Mouse (Mus musculus): ENCODE measurements around the gene Rnf157. TPM values are rescaled to one million over a fixed set of nuclear protein-coding genes. Genes with fewer than 3 reads are reported as not detected.
"Not testable (repeated sequence)": the region's sequence is repeated elsewhere in the genome, so short reads cannot be mapped to it uniquely, and the experiment has no call there.

Gene Rnf157
- polyA plus RNA-seq, 1 experiment from 2014 or later = 39.6 TPM

DNA sequence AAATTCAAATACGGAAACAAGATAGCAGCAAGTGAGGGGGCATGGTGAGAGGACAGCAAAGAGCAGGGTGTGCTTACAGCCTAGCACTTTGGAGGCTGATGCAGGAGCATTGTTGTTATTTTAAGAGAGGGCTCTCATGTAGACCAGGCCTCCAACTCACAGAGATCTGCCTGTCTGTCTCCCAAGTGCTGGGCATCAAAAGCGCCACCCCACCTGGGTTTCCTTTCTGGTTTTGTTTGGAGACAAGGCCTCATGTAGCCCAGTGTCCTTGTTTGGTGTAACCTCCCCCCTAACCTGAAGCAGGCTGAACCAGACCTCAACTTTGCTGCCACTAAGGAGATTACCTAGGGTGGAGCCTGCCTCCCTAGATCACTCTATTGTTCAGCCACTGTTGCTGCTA is 9.7 kb upstream of the Rnf157 start:
- WGBS = 94% methylated on average over 2 of the region's 2 CpGs
- Histone ChIP-seq H3K4me3 (no peak overlapping the region), H3K27ac (no peak overlapping the region), H3K36me3 (no peaks in the 10 kb centered on the region), H3K27me3 (no peaks in the 10 kb centered on the region), H3K9me3 (no peaks in the 10 kb centered on the region), H3K4me1 (replicated peaks) (no peaks in the 10 kb centered on the region), H3K9ac (no peak overlapping the region), H3K4me2 (no peak overlapping the region)
- no peak for ATAC-seq (ENCODE audit: low FRiP score)

DNA sequence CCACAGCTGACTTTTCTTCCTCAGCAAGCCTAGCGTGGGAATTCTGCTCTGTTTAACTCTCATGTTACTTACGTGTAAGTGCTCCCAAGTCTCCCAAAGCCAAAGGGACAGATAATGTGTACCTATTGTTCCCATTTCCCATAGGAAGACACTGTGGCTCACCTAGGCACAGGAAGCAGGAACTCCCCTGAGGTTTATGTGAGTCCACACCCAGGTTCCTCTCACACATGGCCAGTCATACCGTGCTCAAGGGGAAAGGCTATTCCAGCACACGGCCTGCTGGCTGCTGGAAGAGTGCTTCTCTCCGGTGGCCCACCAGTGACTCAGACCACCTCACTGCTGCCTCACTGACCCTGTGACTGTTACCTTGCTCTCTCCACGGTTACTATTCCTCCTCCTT is 8.3 kb upstream of the Rnf157 start:
- no peak for ATAC-seq (ENCODE audit: low FRiP score)

DNA sequence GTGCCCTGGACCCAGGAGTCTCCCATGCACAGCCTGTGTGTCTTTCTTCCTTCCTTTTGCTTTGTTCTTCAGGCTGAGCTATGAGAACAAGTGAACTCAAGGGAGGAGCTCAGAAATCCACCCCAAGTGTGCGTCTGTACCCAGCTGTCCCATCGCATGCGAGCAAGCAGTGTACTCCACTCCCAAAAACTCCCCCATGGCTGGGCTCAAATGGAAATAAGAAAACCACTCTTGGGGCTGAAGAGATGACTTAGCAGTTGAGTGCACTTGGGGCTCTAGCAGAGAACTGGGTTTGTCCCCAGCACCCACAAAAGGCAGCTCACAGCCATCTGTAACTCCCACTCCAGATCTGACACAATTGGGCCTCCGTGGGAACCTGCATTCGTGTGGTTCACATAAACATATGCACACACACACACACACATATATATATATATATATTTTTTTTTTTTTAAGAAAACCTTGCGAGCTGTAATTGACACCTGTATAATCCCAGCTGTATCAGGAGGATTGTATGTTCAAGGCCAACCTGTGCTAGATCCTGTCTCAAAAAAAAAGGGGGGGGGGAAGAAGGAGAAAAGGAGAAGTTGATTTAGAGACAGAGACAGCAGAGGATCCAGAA is 6.1 kb upstream of the Rnf157 start:
- ATAC-seq (ENCODE audit: low FRiP score) = no peak
- 76% methylated on average over 6 of the region's 6 CpGs for WGBS

More for the DNA sequence above, 8.3 kb upstream of the Rnf157 start:
- no peaks in the 10 kb centered on the region for H3K4me1 ChIP-seq (replicated peaks)
- WGBS = 76% methylated on average over 6 of the region's 6 CpGs
- no peaks in the 10 kb centered on the region for H3K9me3 ChIP-seq
- H3K36me3 ChIP-seq = no peaks in the 10 kb centered on the region
- no peak overlapping the region for H3K27ac ChIP-seq
- no peak overlapping the region for H3K9ac ChIP-seq
- no peak overlapping the region for H3K4me3 ChIP-seq
- H3K27me3 ChIP-seq = no peaks in the 10 kb centered on the region
- no peak overlapping the region for H3K4me2 ChIP-seq

DNA sequence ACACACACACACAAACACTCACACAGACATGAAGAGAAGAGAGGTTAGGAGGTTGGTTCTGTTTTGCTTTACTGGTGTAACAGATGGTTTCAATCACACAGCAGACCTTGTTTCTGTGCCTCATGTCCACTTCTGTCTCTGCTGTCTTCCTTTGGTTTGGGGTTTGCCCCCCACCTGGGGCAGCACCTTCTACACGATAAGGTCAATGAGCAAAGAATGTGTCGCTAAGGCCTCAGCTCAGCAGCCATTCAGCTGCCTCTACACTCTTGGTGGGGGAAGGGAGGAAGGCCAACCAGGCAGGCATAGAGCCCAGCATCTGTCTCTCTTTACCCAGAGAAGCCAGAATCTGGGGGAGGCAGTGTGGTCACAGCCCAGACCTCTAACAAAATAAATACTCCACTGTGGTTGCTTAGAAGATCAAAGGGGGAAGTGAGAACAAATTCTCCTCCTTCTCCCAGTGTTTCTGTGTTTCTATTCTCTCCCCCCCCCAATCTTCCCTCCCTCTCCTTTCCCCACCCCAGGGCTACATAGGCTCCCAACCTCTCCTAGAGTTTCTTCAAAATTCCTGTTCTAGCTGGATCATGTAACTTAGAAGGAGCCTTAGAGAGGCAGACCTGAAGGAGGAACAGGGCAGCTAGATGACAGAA is 5.5 kb upstream of the Rnf157 start:
- Histone ChIP-seq H3K4me3 (no peak overlapping the region), H3K36me3 (no peaks in the 10 kb centered on the region), H3K4me2 (no peak overlapping the region), H3K9me3 (no peaks in the 10 kb centered on the region), H3K4me1 (replicated peaks) (peaks cover 6% of the 10 kb centered on the region; the same call in 1 of the 2 replicates), H3K27ac (no peak overlapping the region), H3K27me3 (no peaks in the 10 kb centered on the region), H3K9ac (no peak overlapping the region)
- ATAC-seq (ENCODE audit: low FRiP score) = no peak
- WGBS = 16% methylated on average over 2 of the region's 2 CpGs

More for the DNA sequence above, 6.1 kb upstream of the Rnf157 start:
- Histone ChIP-seq H3K4me1 (replicated peaks) (no peaks in the 10 kb centered on the region), H3K4me3 (no peak overlapping the region), H3K4me2 (no peak overlapping the region), H3K27ac (no peak overlapping the region), H3K9me3 (no peaks in the 10 kb centered on the region), H3K27me3 (no peaks in the 10 kb centered on the region), H3K9ac (no peak overlapping the region), H3K36me3 (no peaks in the 10 kb centered on the region)

DNA sequence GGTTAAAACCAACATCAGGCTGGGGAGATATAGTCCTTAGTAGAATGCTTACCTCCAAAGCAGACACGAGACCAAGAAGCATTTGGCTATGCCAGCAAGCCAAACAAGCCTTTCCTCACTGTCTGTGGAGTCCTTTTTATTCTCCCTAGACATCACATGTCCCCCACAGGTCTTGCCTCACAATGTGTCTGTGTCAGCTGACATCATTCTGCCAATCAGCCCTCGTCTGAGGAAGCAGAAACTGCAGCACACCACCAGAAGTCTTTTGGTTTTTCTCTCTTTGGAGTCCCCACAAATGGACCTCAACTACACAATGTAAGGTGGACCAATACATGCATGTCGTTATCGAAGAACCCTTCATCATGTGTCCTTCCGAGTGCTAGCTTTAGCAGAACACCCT is 4.2 kb upstream of the Rnf157 start:
- 94% methylated on average over 5 of the region's 5 CpGs for WGBS
- no peaks in the 10 kb centered on the region for H3K36me3 ChIP-seq

DNA sequence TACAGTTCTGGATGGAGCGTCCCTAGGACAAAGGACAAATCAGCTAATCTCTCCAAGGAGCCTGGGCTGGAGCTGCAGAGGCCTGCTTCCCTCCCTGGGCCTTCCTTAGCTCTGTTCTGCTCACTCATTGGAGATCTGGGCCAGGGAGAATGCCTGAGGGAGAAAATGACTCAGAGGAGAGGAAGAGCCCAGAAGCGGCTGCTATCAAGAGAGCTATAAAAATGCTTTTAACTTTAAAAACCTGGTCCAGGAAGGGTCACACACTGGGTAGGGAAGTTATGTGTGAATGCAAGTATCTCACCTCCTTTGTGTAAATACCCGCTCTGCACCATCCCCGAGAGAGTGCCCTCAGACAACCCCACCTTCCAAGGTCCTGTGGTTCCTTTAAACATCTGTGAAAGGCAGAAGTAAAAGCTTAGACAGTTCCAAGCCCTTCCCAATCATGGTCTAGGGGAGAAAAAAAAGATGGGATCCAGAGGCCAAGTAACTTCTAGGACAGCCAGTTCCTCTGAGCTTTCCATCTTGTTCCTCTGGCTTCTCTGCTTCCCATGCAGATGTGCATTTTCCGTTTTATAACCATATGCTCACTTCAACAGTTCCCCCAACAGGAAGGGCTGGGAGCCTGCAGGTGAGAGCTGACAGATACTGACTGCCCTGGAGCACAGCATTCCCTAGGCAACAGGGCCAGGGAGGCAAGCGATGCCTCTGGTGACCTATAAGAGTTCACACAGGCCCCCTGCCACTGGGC is 3.5 kb upstream of the Rnf157 start:
- 75% methylated on average over 6 of the region's 6 CpGs for WGBS
- H3K36me3 ChIP-seq = no peaks in the 10 kb centered on the region
- no peak for ATAC-seq (ENCODE audit: low FRiP score)
- no peak overlapping the region for H3K27ac ChIP-seq
- no peak overlapping the region for H3K9ac ChIP-seq
- no peaks in the 10 kb centered on the region for H3K9me3 ChIP-seq
- peaks cover 17% of the 10 kb centered on the region for H3K4me1 ChIP-seq (replicated peaks)
- H3K27me3 ChIP-seq = no peaks in the 10 kb centered on the region
- H3K4me2 ChIP-seq = no peak overlapping the region
- H3K4me3 ChIP-seq = no peak overlapping the region

More for the DNA sequence above, 4.2 kb upstream of the Rnf157 start:
- Histone ChIP-seq H3K4me1 (replicated peaks) (peaks cover 10% of the 10 kb centered on the region), H3K4me2 (no peak overlapping the region), H3K9me3 (no peaks in the 10 kb centered on the region), H3K4me3 (no peak overlapping the region), H3K27me3 (no peaks in the 10 kb centered on the region), H3K9ac (no peak overlapping the region), H3K27ac (no peak overlapping the region)
- ATAC-seq (ENCODE audit: low FRiP score) = no peak

DNA sequence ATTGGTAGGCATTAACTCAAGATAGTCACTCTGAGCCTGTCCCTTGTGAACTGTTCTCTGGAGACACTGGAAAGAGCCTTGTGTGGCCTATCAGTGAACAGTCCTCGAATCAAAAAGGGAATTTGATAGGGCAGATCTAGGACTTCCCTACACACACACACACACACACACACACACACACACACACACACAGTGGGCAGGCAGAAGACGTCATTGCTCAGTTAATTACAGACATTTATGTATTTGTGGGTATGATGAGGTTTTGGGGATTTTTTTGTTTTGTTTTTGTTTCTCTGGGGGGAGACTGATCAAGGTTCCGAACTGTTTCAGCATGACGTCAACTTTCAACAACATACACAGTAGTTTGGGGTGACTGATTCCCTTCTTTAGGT is 795 bp upstream of the Rnf157 start:
- 70% methylated on average over 4 of the region's 4 CpGs for WGBS
- Histone ChIP-seq H3K4me2 (peak overlapping the region; percentile 94), H3K36me3 (no peaks in the 10 kb centered on the region), H3K27me3 (no peaks in the 10 kb centered on the region), H3K9me3 (no peaks in the 10 kb centered on the region), H3K9ac (peak overlapping the region; percentile 94), H3K4me1 (replicated peaks) (peaks cover 27% of the 10 kb centered on the region), H3K27ac (peak overlapping the region; percentile 95), H3K4me3 (peak overlapping the region; percentile 86)
- ATAC-seq (ENCODE audit: low FRiP score) = no peak

DNA sequence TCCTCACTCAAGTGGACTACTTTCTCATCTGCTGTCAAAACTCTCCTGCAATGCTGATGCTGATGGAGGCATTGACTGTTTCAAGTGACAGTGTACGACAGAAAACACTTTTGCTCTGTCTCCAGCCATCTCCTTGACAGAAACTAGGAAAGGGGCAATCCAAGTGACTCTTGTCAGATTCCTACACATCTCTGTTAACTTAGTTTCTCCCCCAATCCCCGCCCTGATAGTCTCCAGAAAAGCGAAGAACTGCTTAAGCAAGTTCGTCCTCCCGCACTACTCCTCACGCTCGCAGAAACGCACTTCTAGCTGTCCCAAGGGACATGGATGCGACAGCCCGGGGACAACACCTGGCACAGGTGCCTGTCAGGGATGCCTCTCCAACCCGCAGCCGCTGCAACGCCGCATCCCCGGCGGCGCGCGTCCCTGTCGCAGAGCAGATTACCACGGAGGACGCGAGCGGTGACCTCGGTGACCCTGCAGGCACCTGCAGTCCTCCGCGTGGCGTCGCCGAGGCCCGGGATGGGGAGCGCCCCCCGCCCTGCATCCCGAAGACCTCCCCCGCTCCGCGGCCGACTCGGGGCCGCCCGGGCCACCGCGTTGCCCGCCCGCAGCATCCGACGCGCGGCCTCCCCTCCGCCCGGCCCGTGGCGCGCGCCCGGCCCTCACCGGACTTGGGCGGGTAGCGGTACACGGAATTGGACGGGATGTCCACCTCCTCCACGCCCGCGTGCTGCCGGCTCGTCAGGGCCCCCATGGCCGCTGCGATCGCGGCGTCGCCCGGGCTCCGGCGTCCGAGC is 604 bp downstream of the Rnf157 start:
- WGBS = under 1% methylated on average over 71 of the region's 76 CpGs
- peak overlapping the region; percentile 95 for H3K27ac ChIP-seq
- peak overlapping the region; percentile 94 for H3K9ac ChIP-seq
- no peaks in the 10 kb centered on the region for H3K27me3 ChIP-seq
- H3K36me3 ChIP-seq = no peaks in the 10 kb centered on the region
- no peak; the same call in none of the 2 replicates for ATAC-seq (ENCODE audit: low FRiP score)
- H3K9me3 ChIP-seq = no peaks in the 10 kb centered on the region
- H3K4me1 ChIP-seq (replicated peaks) = peaks cover 27% of the 10 kb centered on the region
- peak overlapping the region; percentile 94 for H3K4me2 ChIP-seq
- H3K4me3 ChIP-seq = peak overlapping the region; percentile 86

DNA sequence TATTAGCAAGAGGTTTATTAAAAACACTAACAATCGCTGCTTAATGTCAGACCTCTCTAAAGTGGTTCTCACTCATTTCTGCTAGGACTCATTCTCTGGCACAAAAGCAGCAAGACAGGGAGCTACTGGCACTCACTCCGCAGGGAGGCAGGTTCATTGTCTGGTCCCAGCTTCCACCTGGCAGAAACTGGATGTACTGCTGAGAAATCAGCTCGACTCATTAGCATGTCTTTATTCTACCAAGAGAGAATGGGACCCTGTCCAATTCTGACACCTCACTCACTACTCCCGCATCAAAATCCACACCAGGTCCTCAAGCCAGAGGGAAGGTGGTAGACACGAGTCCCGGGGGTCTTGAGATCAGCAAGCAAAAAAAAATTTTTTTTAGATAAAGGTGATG is 1.2 kb downstream of the Rnf157 start:
- H3K27me3 ChIP-seq = no peaks in the 10 kb centered on the region
- H3K9ac ChIP-seq = peak overlapping the region; percentile 94
- H3K36me3 ChIP-seq = peaks cover under 1% of the 10 kb centered on the region; the same call in 1 of the 2 replicates
- no peak for ATAC-seq (ENCODE audit: low FRiP score)
- no peaks in the 10 kb centered on the region for H3K9me3 ChIP-seq
- peaks cover 27% of the 10 kb centered on the region for H3K4me1 ChIP-seq (replicated peaks)
- H3K27ac ChIP-seq = peak overlapping the region; percentile 95
- peak overlapping the region; percentile 94 for H3K4me2 ChIP-seq
- WGBS = 7% methylated on average over 6 of the region's 6 CpGs
- H3K4me3 ChIP-seq = peak overlapping the region; percentile 86

DNA sequence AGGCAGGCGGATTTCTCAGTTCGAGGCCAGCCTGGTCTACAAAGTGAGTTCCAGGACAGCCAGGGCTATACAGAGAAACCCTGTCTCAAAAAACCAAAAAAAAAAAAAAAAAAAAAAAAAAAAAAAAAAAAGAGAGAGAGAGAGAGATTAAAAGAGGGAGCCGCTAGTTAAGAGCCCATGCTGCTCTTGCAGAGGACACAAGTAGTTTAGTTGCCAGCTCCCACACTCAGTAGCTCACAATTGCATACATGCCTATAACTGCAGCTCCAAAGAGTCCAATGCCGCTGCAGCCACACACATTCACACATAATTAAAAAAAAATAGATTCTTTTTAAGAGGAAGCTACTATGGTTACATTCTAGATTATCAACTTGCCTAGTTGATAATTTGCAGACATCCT is 2.4 kb downstream of the Rnf157 start:
- Histone ChIP-seq H3K4me1 (replicated peaks) (peaks cover 27% of the 10 kb centered on the region), H3K9ac (peak overlapping the region; percentile 94; the same call in 1 of the 2 replicates), H3K4me2 (peak overlapping the region; percentile 94)
- H3K9me3 ChIP-seq; ATAC-seq (ENCODE audit: low FRiP score); H3K27me3 ChIP-seq; H3K36me3 ChIP-seq; H3K27ac ChIP-seq; H3K4me3 ChIP-seq: not testable (repeated sequence)
- 87% methylated on average over 4 of the region's 4 CpGs for WGBS

DNA sequence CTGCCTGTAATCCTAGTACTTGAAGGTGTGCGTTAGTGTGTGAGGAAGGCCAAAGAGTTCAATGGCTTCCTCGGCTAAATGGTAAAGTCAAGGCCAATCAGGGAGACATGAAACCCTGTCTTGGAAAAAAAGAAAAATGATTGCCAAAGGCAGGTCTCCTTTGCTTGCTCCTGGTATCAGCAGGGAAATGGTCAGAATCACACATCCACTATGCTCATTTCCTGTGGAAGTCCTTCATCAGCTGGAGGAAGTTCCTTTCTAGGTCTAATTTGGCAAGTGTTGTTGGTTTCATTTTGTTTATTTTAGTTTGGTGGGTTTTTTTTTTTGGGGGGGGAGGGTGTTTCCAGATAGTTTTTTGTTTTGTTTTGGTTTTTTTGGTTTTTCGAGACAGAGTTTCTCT is 3.8 kb downstream of the Rnf157 start:
- Histone ChIP-seq H3K4me3 (no peak overlapping the region), H3K36me3 (peaks cover 5% of the 10 kb centered on the region), H3K9ac (no peak overlapping the region), H3K27me3 (no peaks in the 10 kb centered on the region), H3K9me3 (no peaks in the 10 kb centered on the region), H3K4me2 (no peak overlapping the region), H3K27ac (no peak overlapping the region), H3K4me1 (replicated peaks) (peaks cover 27% of the 10 kb centered on the region)
- 92% methylated on average over 3 of the region's 3 CpGs for WGBS
- no peak for ATAC-seq (ENCODE audit: low FRiP score)

DNA sequence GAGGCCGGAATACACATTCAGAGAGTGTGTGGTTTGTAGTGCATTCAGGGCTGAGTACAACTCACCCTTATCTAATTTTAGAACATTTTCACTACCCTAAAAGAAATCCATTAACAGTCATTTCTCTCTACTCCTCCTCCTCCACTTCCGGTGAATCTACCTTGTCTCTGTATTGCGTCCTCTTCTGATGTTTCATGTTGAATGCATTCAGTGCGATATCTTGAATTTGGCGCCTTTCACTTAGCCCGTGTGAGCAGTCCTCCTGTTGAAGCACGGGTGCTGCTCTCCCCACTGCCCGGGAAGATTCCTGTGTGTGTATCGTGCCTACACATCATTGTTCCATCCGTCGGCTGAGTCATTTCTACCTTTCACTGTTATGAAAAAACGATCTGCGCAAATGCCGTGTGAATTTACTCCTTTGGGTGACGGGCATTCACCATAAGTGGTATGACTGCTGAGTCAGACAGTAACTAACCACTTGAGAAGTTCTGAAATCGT is 6.6 kb downstream of the Rnf157 start:
- H3K4me1 ChIP-seq (replicated peaks) = peaks cover 12% of the 10 kb centered on the region
- H3K4me3 ChIP-seq = no peak overlapping the region
- H3K9ac ChIP-seq = no peak overlapping the region
- ATAC-seq (ENCODE audit: low FRiP score) = no peak
- H3K36me3 ChIP-seq = peaks cover 17% of the 10 kb centered on the region
- no peak overlapping the region for H3K27ac ChIP-seq
- no peak overlapping the region for H3K4me2 ChIP-seq
- WGBS = 96% methylated on average over 16 of the region's 16 CpGs
- H3K9me3 ChIP-seq = no peaks in the 10 kb centered on the region
- H3K27me3 ChIP-seq = no peaks in the 10 kb centered on the region
